Mouse (Mus musculus) adrenal gland, adult 2 months (tissue): ENCODE measurements around the gene Abcf2. TPM values are rescaled to one million over a fixed set of nuclear protein-coding genes. Genes with fewer than 3 reads are reported as not detected.

ENCODE experiments used
- DNase-seq: peaks from one replicate; pipeline ENCODE4 v3.0.0; 2021
- polyA plus RNA-seq: library from polyadenylated mRNA; depleted of rRNA; stranded (reverse); fragments of >200 nt; gene quantifications from 2 replicates; pipeline ENCODE4 v1.2.3, GENCODE M21; 2012
- total RNA-seq, 2 experiments: library from RNA; stranded (reverse); gene quantifications; 2 replicates each; pipeline ENCODE4 v1.2.3; 2021

Gene Abcf2
- total and polyA plus RNA-seq, 3 experiments = 72.0 to 82.4 (median 72.0) TPM

GRCm38 (mm10) chr5:24601911-24602750, 24.9 kb upstream of the Abcf2 start:
- peak; percentile 88 for DNase-seq

GRCm38 (mm10) chr5:24601071-24601835, 24.0 kb upstream of the Abcf2 start:
- no peak for DNase-seq

- DNase-seq = no peak
Observed at GRCm38 (mm10) chr5:24600236-24600635, 23.0 kb upstream of the Abcf2 start.

DNA sequence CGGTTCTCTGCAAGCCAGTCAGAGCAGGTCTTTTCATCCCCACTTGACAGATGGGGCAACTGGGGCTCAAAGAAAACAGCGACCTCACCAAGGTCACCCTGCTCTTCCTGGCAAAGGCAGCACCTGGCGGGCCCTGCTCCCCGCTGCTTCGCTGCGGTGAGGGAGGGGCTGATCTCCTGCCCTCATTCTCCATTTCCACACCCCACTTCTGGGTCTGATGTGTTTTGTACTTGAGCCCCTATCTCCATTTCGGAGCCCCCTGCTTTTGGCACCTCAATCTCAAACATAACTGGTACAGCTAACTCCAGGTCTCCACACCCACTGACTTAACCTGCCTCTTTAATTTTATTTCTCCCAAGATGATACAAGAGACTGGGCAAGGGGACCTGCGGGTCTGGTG, 21.9 kb upstream of the Abcf2 start:
- no peak for DNase-seq

GRCm38 (mm10) chr5:24598570-24599006, 21.3 kb upstream of the Abcf2 start:
- DNase-seq = peak; percentile 59

- no peak for DNase-seq
Observed at GRCm38 (mm10) chr5:24597901-24598569, 20.8 kb upstream of the Abcf2 start.

DNA sequence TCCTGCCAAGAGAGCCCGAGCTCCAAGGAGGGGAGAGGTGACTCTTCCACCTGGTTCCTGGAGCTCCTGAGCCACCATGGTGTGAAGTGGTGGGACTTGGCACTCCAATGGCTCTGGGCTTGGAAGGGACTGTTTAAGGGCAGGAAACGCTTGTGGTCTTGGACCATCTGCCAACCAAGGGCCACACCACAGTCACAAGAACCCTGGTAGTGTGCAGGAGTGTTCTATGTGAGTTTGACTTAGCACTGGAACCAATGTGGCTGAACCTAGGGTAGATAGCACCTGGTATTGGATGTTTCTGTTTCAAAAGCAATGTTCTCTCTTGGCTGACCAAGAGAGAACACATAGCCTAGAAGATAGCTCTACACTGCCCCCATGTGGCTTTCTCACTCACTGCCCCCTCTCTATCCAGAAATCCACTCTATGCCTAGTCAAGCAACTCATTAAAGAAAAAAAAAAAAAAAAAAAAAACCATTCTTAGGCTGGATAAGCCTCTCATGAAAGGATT, 20.0 kb upstream of the Abcf2 start:
- DNase-seq = peak; percentile 85

DNA sequence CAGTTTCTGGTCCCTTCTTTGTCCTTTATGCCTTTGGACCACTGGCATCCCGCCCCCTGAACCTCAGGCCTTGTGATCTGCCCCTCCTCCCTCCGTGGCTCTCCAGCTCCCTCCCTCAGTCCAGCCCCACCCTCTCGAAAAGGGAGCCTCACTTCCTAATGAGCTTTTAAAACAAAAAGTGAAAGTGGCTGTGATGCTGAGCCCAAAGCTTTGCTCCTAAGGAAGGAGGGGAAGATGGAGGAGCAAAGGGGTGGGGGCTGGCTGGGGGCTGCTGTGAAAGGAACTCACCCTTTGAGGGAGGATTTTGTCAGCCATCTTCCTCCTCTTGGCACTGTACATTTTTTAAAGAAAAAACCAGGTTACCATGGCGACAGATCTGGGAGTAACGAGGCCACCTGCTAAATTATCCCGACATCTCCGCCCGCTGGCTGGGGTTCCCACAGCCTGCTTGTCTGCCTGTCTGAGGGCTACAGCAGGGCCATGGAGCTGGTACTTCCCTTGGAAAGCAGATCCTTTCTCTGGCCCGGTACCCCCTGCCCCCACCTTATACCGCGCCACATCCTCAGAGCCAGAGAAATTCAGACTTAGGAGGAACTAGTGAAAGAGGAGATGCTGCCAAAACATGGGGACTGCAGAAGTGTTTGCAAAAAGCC, 19.4 kb upstream of the Abcf2 start:
- no peak for DNase-seq

DNA sequence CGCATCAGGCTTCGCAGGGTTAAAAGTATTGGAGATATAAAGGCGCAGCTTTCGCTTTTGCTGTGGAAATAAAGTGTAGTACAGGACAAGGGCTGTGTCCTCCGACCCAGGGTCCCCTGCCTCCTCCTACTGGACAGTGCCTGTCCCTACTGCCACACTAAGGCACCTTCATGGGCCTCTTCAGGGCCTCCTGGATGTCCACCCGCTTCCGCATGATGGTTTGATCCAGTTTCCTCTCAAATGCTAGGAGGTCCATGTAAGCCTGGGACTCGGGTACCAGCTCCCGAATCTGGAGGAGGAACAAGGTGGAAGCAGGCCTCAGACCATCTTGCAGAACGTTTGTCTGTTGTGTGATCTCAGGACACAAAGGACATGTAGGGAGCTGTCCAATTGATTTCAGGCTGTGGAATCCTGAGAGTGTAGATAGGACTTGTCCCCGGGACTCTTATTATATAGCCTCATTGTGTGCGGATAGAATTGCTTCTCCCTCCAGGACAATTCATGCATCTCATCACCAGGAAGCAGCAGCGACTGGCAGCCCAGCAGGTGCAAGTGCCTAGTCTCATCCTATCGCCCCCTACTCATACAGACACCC, 18.6 kb upstream of the Abcf2 start:
- no peak for DNase-seq

GRCm38 (mm10) chr5:24595261-24595660, 18.0 kb upstream of the Abcf2 start:
- DNase-seq = no peak

- no peak for DNase-seq
Observed at GRCm38 (mm10) chr5:24594346-24594745, 17.1 kb upstream of the Abcf2 start.

GRCm38 (mm10) chr5:24593928-24594327, 16.7 kb upstream of the Abcf2 start:
- no peak for DNase-seq

GRCm38 (mm10) chr5:24593230-24593629, 16.0 kb upstream of the Abcf2 start:
- no peak for DNase-seq

DNA sequence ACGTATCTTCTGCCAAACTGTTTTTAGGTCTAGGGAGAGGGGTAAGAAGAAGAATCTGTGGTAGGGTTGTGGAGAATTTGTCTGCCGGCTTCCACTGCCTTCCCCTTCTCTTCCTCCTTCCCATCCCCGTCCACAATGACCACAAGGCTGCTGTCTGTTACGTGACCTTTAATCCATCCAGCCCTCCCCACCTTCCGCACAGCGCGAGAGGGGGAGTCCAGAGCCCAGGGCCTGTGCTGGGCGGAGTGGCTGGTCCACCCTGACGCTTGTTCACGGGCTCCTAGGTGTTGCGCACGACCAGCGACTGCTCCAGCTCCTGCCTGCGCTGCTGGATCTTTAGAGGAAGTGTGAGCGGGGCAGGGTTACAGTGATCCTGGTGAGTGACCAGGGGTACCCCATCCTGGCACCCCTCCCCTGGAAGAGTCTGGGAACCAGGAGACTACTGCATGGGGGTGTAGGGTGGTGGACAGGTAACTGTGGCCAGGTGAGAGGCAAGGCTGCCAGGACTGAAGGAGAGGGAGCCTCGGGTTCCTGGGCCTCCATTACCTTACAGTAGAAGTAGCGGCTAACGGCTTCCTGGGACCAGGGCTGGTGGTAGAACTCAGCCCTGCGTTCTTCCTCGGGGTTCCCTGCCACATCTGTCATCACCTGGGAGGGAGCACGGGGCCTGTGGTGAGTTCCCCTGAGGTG, 15.3 kb upstream of the Abcf2 start:
- no peak for DNase-seq

- DNase-seq = peak; percentile 45
Observed at GRCm38 (mm10) chr5:24591796-24592470, 14.7 kb upstream of the Abcf2 start.

GRCm38 (mm10) chr5:24591268-24591721, 14.0 kb upstream of the Abcf2 start:
- peak; percentile 83 for DNase-seq

DNA sequence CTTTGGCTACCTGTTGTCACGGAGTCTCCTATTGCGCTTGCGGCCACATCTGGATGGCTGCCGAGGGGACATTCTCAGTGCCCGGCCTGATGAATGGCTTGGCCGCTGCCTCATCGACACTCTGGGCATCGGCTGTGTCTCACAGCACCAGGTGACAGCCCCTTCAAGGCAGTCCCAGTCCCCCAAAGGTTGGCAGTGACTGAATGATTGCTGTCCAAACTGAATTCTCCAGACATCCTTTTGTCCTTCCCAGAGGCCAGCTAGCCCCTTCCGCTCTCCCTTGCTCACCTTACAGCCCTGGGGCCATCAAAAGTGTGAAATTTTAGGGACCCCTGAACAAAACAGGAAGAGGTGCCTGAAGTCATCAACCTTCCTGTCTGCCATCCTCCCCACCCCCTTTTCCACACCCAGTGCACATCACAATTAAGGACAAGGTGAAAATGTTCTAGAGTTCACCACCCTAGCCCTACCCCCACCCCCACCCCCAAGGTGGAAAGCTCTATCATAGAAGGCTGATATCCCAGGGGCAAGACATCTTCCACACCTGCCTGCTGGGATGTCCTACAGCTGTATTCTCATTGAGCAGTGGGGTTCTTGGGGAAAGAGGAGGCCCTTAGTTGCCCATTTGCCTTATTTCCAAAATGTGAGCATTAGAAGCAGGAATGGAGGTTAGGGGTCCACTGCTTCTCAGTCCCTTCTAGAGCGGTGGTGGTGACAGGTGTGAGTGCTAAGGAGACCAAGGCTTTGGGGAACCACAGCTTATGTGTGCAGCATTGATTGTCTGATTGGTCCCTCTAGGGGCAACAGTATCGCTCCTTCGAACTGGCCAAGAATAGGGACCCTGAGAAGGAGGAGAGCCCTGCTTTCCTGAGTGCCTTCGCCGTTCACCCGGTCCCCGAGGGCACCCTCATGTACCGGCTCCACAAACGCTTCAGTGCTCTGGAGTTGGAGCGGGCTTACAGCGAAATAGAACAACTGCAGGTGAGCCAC, 12.5 kb upstream of the Abcf2 start:
- DNase-seq = no peak

GRCm38 (mm10) chr5:24587200-24587577, 9.9 kb upstream of the Abcf2 start:
- DNase-seq = no peak
